Mouse (Mus musculus): ENCODE measurements at regions not wholly inside any gene's neighbourhood (a gene's known extent, or its start where the extent isn't known, plus 50 kb on each side); places are given as distances from the start of the nearest gene placed in this dataset.

DNA sequence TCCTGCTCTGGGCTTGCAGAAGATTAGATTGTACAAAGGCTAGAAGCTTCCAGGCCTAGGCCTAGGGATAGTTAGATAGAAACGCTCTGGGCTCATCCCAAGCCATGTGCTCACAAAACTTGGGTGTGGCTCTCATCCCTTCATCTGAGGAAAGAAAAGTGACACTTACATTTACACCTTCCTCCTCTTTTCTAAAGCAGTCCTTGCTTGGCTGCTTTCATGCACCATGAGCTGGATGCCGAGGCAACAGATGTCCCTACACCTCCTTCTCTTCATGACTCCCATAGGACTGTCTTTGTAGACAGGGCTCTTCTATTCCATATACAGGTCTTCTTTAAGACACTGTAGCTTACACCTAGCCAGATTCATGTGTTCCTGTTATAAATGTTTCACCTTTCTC is 238.3 kb downstream of the Spry2 start:
- H3K4me3 ChIP-seq (ENCODE audit: low read depth, low read length): no peak overlapping the region
- 90% methylated on average over 2 of the region's 2 CpGs for WGBS
- no peak for DNase-seq (ENCODE audit: low spot score)
- no peaks in the 10 kb centered on the region for H3K9me3 ChIP-seq (ENCODE audit: control insufficient read depth, low read length)
- no peak overlapping the region for H3K9ac ChIP-seq (ENCODE audit: low read length)
- H3K36me3 ChIP-seq (ENCODE audit: control insufficient read depth, insufficient read depth, low read length): no peaks in the 10 kb centered on the region
- H3K27me3 ChIP-seq (ENCODE audit: control insufficient read depth, insufficient read depth, low read length): no peaks in the 10 kb centered on the region
- H3K4me2 ChIP-seq (ENCODE audit: low read depth): no peak overlapping the region
- H3K4me1 ChIP-seq (ENCODE audit: control insufficient read depth, insufficient read depth, low read length): 0 out of 2 replicates have a peak, but pooled peaks cover 3% of the 10 kb centered on the region
- H3K27ac ChIP-seq (ENCODE audit: low read depth, low read length): no peak overlapping the region
- no peak for ATAC-seq (ENCODE audit: insufficient read depth, low FRiP score, low TSS enrichment)

DNA sequence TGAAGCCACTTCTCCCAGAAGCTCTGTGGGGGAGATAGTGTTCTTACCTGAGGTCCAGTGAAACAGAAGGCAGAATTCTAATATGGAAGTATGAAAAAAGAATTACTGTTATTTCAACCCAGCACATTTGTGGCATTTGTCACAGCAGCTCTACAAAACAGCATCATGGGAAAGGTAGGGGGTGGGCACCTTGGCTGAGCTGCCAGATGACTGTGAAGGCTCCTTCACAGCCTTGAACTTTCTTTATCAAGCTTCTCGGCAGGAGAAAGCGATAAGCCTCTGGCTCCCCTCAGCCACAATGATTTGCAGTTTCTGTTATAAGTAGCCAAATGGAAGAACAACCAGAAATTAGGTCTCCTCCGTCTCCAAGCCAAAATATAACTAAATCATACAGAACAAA is 249.5 kb downstream of the Spry2 start:
- ATAC-seq (ENCODE audit: insufficient read depth, low FRiP score, low TSS enrichment) (no peak), DNase-seq (ENCODE audit: low spot score) (no peak)
- Histone ChIP-seq H3K4me2 (ENCODE audit: low read depth) (no peak overlapping the region), H3K4me1 (ENCODE audit: control insufficient read depth, insufficient read depth, low read length) (no peaks in the 10 kb centered on the region), H3K27me3 (ENCODE audit: control insufficient read depth, insufficient read depth, low read length) (no peaks in the 10 kb centered on the region), H3K9me3 (ENCODE audit: control insufficient read depth, low read length) (no peaks in the 10 kb centered on the region), H3K4me3 (ENCODE audit: low read depth, low read length) (no peak overlapping the region), H3K9ac (ENCODE audit: low read length) (no peak overlapping the region), H3K27ac (ENCODE audit: low read depth, low read length) (no peak overlapping the region), H3K36me3 (ENCODE audit: control insufficient read depth, insufficient read depth, low read length) (no peaks in the 10 kb centered on the region)
- WGBS: 87% methylated on average over 3 of the region's 3 CpGs

DNA sequence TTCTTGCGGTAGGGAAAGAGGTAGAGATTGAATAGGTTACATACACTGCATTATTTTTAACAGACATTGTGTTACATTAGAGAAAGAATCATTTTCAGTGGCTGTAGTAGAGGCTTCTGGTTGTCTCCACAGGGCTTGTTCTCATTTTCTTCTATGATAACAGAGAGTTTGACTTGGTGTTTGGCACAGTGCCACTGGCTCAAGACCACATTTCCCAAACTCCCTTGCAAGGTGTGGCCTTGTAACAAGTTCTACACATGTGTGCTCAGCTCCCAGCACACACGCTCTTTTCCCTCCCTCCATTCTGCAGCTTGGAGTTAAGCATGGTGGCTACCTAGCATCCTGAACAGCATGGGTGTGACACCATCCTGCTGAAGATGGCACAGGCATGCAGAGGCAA is 252.2 kb downstream of the Spry2 start:
- Histone ChIP-seq H3K36me3 (ENCODE audit: control insufficient read depth, insufficient read depth, low read length) (no peaks in the 10 kb centered on the region), H3K4me3 (ENCODE audit: low read depth, low read length) (no peak overlapping the region), H3K4me1 (ENCODE audit: control insufficient read depth, insufficient read depth, low read length) (no peaks in the 10 kb centered on the region), H3K4me2 (ENCODE audit: low read depth) (no peak overlapping the region), H3K27ac (ENCODE audit: low read depth, low read length) (no peak overlapping the region), H3K9me3 (ENCODE audit: control insufficient read depth, low read length) (no peaks in the 10 kb centered on the region), H3K27me3 (ENCODE audit: control insufficient read depth, insufficient read depth, low read length) (no peaks in the 10 kb centered on the region), H3K9ac (ENCODE audit: low read length) (no peak overlapping the region)
- no peak for DNase-seq (ENCODE audit: low spot score)
- WGBS: 93% methylated on average over 2 of the region's 2 CpGs
- no peak for ATAC-seq (ENCODE audit: insufficient read depth, low FRiP score, low TSS enrichment)

DNA sequence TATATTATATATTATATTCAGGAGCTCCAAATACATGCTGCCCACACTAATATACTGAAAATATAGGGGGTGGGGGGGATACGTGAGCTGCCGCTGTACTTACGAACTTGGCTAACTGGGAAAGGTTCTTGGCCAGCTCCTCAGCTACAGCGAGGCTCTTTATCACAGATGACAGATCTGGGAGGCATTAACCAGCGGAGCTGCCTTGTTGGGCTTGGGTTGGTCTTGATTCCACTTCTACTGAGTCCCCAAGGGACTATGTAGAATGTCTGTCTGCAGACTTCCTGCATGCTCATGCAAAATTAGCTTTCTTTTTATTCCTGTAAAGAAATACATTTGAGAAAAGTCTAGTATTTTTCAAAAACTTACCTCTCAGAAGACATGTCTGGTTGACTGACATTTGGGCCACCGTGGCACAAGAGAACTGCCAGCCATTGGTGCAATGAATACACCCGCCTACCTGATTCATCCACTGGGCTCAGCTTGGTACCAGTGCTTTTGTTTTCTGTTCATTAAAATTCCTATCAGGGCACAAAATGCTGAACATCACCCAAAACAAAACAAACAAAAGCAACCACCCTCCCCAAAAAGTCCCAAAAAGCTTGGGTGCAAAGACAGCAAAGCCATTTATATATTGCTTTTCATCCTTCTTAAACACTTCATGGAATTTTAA is 253.2 kb downstream of the Spry2 start:
- Histone ChIP-seq H3K9me3 (ENCODE audit: control insufficient read depth, low read length) (no peaks in the 10 kb centered on the region), H3K4me1 (ENCODE audit: control insufficient read depth, insufficient read depth, low read length) (no peaks in the 10 kb centered on the region), H3K27me3 (ENCODE audit: control insufficient read depth, insufficient read depth, low read length) (no peaks in the 10 kb centered on the region), H3K27ac (ENCODE audit: low read depth, low read length) (no peak overlapping the region), H3K36me3 (ENCODE audit: control insufficient read depth, insufficient read depth, low read length) (no peaks in the 10 kb centered on the region), H3K4me2 (ENCODE audit: low read depth) (no peak overlapping the region), H3K4me3 (ENCODE audit: low read depth, low read length) (no peak overlapping the region), H3K9ac (ENCODE audit: low read length) (no peak overlapping the region)
- ATAC-seq (ENCODE audit: insufficient read depth, low FRiP score, low TSS enrichment): no peak
- WGBS: 92% methylated on average over 7 of the region's 7 CpGs
- DNase-seq (ENCODE audit: low spot score): no peak

DNA sequence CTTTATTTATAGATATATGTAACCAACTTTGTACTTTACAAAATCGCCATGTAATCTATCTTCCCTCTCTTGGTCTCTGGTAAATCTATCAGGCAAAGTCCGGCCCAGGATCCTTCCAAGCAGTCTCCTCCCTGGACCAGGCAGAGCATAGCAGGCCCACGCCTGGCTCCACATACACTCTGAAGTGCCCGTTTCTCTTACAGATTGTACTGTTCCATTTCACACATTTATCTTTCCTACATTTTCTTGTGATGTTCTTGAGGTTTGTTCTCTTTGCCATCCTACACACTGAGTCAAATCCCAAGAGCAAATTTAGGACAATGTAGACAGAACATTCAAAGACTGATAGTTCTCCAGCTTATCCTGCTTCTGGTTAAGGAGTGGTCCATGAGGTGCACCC is 264.3 kb downstream of the Spry2 start:
- Histone ChIP-seq H3K36me3 (ENCODE audit: control insufficient read depth, insufficient read depth, low read length) (no peaks in the 10 kb centered on the region), H3K4me1 (ENCODE audit: control insufficient read depth, insufficient read depth, low read length) (peaks cover 4% of the 10 kb centered on the region; the same call in 1 of the 2 replicates), H3K9me3 (ENCODE audit: control insufficient read depth, low read length) (no peaks in the 10 kb centered on the region), H3K9ac (ENCODE audit: low read length) (no peak overlapping the region), H3K27me3 (ENCODE audit: control insufficient read depth, insufficient read depth, low read length) (no peaks in the 10 kb centered on the region), H3K4me2 (ENCODE audit: low read depth) (no peak overlapping the region), H3K4me3 (ENCODE audit: low read depth, low read length) (no peak overlapping the region), H3K27ac (ENCODE audit: low read depth, low read length) (no peak overlapping the region)
- ATAC-seq (ENCODE audit: insufficient read depth, low FRiP score, low TSS enrichment) (no peak), DNase-seq (ENCODE audit: low spot score) (no peak)
- 90% methylated on average over 4 of the region's 4 CpGs for WGBS

DNA sequence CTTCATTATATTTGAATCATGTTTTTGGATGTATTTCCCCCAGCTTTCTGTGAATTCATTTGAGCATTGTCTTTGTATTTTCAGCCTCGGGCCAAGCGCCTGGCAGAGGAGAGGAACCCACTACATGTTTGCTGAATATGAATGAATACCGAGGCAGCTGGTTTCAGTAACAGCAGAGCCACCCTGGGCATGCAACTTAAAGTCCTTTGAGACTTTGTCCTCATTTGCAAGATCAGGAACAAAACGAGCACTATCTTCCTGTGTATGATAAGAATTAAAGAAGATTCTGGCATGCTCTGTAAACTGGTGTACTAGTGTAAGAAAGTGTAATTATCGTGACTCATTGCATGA is 265.0 kb downstream of the Spry2 start:
- H3K27ac ChIP-seq (ENCODE audit: low read depth, low read length): no peak overlapping the region
- H3K4me3 ChIP-seq (ENCODE audit: low read depth, low read length): no peak overlapping the region
- H3K9me3 ChIP-seq (ENCODE audit: control insufficient read depth, low read length): no peaks in the 10 kb centered on the region
- no peak overlapping the region for H3K4me2 ChIP-seq (ENCODE audit: low read depth)
- H3K27me3 ChIP-seq (ENCODE audit: control insufficient read depth, insufficient read depth, low read length): no peaks in the 10 kb centered on the region
- H3K36me3 ChIP-seq (ENCODE audit: control insufficient read depth, insufficient read depth, low read length): no peaks in the 10 kb centered on the region
- peaks cover 4% of the 10 kb centered on the region; the same call in 1 of the 2 replicates for H3K4me1 ChIP-seq (ENCODE audit: control insufficient read depth, insufficient read depth, low read length)
- WGBS: 84% methylated on average over 5 of the region's 5 CpGs
- ATAC-seq (ENCODE audit: insufficient read depth, low FRiP score, low TSS enrichment): no peak
- H3K9ac ChIP-seq (ENCODE audit: low read length): no peak overlapping the region
- no peak for DNase-seq (ENCODE audit: low spot score)

DNA sequence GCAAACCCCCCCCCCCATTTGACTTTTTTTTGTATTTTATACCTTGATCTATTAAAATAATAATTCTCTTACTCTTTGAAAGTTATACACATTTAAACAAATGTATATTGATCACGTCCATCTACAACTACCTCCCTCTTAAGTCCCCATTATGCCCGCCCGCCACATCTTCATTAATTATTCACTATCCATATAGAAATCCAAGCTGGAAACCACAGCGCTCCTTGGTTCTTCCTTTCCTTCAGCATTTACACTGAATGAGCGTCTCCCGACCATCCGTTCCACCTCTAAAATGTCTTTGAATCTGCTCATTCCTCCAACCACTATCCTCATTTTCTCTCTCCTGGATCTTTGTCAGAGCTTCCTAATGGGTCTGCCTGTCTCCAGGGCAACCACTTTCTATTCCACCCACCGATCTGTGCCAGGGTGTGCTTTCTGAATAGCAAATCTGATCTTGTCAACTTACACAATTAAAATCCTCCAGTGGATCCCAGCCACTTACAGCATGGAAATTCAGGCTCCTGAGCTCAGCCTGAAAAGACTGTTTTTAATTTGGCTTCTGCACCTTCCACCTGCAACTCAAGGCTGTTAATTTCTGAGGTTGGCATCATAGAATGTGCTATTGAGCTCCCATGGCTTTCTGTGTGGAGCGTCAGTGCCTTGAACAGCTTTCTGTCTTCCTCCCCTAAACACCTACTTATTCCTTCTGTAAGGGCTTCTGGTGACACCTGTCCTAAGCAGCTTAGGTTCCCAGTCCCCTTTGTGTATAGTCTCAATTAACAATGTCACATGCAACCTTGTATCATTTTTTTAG is 265.5 kb downstream of the Spry2 start:
- Histone ChIP-seq H3K9ac (ENCODE audit: low read length) (no peak overlapping the region), H3K27me3 (ENCODE audit: control insufficient read depth, insufficient read depth, low read length) (no peaks in the 10 kb centered on the region), H3K4me1 (ENCODE audit: control insufficient read depth, insufficient read depth, low read length) (peaks cover 4% of the 10 kb centered on the region; the same call in 1 of the 2 replicates), H3K4me3 (ENCODE audit: low read depth, low read length) (no peak overlapping the region), H3K9me3 (ENCODE audit: control insufficient read depth, low read length) (no peaks in the 10 kb centered on the region), H3K27ac (ENCODE audit: low read depth, low read length) (no peak overlapping the region), H3K4me2 (ENCODE audit: low read depth) (no peak overlapping the region), H3K36me3 (ENCODE audit: control insufficient read depth, insufficient read depth, low read length) (no peaks in the 10 kb centered on the region)
- DNase-seq (ENCODE audit: low spot score): no peak
- peak; percentile 62 for ATAC-seq (ENCODE audit: insufficient read depth, low FRiP score, low TSS enrichment)
- WGBS: 66% methylated on average over 9 of the region's 9 CpGs

DNA sequence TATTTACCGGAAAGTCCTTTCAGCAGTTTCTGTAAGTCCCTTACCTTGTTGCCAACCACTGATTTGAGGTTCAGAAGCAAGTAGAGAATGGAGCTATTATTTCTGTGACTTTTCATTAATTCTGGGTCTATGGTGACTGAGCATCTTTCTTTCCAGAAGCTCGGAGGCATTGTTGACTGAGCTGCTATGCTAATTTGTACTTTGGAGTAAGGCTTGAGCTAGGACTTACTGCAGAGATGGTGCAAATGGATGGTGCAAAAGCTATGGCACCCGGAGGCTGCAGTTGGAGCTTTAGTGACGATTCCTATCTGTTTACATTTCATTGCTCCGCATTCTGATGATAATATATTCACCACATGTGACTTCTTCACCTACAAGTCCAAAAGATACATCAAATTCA is 266.2 kb downstream of the Spry2 start:
- H3K9ac ChIP-seq (ENCODE audit: low read length): no peak overlapping the region
- no peak overlapping the region for H3K4me3 ChIP-seq (ENCODE audit: low read depth, low read length)
- H3K27ac ChIP-seq (ENCODE audit: low read depth, low read length): no peak overlapping the region
- no peak for DNase-seq (ENCODE audit: low spot score)
- H3K36me3 ChIP-seq (ENCODE audit: control insufficient read depth, insufficient read depth, low read length): no peaks in the 10 kb centered on the region
- H3K4me1 ChIP-seq (ENCODE audit: control insufficient read depth, insufficient read depth, low read length): peaks cover 4% of the 10 kb centered on the region; the same call in 1 of the 2 replicates
- no peaks in the 10 kb centered on the region for H3K27me3 ChIP-seq (ENCODE audit: control insufficient read depth, insufficient read depth, low read length)
- 74% methylated on average over 5 of the region's 5 CpGs for WGBS
- ATAC-seq (ENCODE audit: insufficient read depth, low FRiP score, low TSS enrichment): 0 out of 2 replicates have a peak, but pooled peaks have one; percentile 24
- H3K9me3 ChIP-seq (ENCODE audit: control insufficient read depth, low read length): no peaks in the 10 kb centered on the region
- H3K4me2 ChIP-seq (ENCODE audit: low read depth): no peak overlapping the region

DNA sequence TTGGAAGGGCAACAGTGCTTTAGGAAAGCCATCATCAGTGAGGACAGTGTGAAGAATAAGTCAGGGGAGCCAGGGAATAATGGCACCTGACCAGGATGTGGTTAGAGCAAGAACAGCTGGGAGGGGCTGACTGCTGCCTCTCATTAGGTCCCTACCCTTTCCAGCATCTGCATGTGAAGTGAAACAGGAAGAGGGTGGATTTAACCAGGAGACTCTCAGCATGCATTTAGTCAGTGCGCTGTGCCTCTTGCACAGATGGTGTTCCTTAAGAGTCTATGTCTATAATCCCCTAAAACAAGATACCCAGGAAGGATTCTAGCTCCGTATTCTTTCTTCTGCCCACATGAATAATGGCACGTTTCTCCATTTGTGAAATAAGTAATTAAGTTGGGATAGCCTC is 267.9 kb downstream of the Spry2 start:
- no peak overlapping the region for H3K27ac ChIP-seq (ENCODE audit: low read depth, low read length)
- DNase-seq (ENCODE audit: low spot score) (no peak), ATAC-seq (ENCODE audit: insufficient read depth, low FRiP score, low TSS enrichment) (no peak)
- no peaks in the 10 kb centered on the region for H3K9me3 ChIP-seq (ENCODE audit: control insufficient read depth, low read length)
- 77% methylated on average over 3 of the region's 3 CpGs for WGBS
- H3K4me1 ChIP-seq (ENCODE audit: control insufficient read depth, insufficient read depth, low read length): peaks cover 4% of the 10 kb centered on the region; the same call in 1 of the 2 replicates
- no peaks in the 10 kb centered on the region for H3K36me3 ChIP-seq (ENCODE audit: control insufficient read depth, insufficient read depth, low read length)
- no peak overlapping the region for H3K9ac ChIP-seq (ENCODE audit: low read length)
- H3K27me3 ChIP-seq (ENCODE audit: control insufficient read depth, insufficient read depth, low read length): no peaks in the 10 kb centered on the region
- no peak overlapping the region for H3K4me2 ChIP-seq (ENCODE audit: low read depth)
- no peak overlapping the region for H3K4me3 ChIP-seq (ENCODE audit: low read depth, low read length)
